Mouse (Mus musculus): Measurements from ENCODE around the gene Bcl9l. TPM values are rescaled to one million over a fixed set of nuclear protein-coding genes. Genes with fewer than 3 reads are reported as not detected.

Gene Bcl9l
- polyA plus RNA-seq, 1 experiment from 2014 or later: 12.6 TPM

GRCm38 (mm10) chr9:44539816-44540421 lies 57.3 kb downstream of the Bcl9l start:
- Histone ChIP-seq H3K4me1 (ENCODE audit: control insufficient read depth, insufficient read depth, low read length) (no peaks in the 10 kb centered on the region), H3K9me3 (ENCODE audit: control insufficient read depth, low read length) (no peaks in the 10 kb centered on the region), H3K4me2 (ENCODE audit: low read length) (no peak overlapping the region), H3K4me3 (replicated peaks; ENCODE audit: low read depth, low read length) (no peak overlapping the region), H3K36me3 (ENCODE audit: control insufficient read depth, insufficient read depth, low read length) (no peaks in the 10 kb centered on the region), H3K27ac (replicated peaks; ENCODE audit: low read depth, low read length) (no peak overlapping the region), H3K27me3 (ENCODE audit: control insufficient read depth, insufficient read depth, low read length) (no peaks in the 10 kb centered on the region), H3K9ac (replicated peaks; ENCODE audit: low read length) (no peak overlapping the region)
- 56% methylated on average over 2 of the region's 2 CpGs for WGBS
- no peak for DNase-seq
- ATAC-seq (ENCODE audit: low FRiP score, low TSS enrichment): no peak

GRCm38 (mm10) chr9:44540676-44541075 lies 58.1 kb downstream of the Bcl9l start:
- no peak overlapping the region for H3K4me2 ChIP-seq (ENCODE audit: low read length)

GRCm38 (mm10) chr9:44542364-44542763 lies 59.7 kb downstream of the Bcl9l start:
- no peak overlapping the region for H3K9ac ChIP-seq (replicated peaks; ENCODE audit: low read length)
- H3K4me2 ChIP-seq (ENCODE audit: low read length): no peak overlapping the region
- no peak overlapping the region for H3K4me3 ChIP-seq (replicated peaks; ENCODE audit: low read depth, low read length)
- H3K36me3 ChIP-seq (ENCODE audit: control insufficient read depth, insufficient read depth, low read length): no peaks in the 10 kb centered on the region
- no peak for DNase-seq
- H3K27ac ChIP-seq (replicated peaks; ENCODE audit: low read depth, low read length): no peak overlapping the region
- no peaks in the 10 kb centered on the region for H3K27me3 ChIP-seq (ENCODE audit: control insufficient read depth, insufficient read depth, low read length)
- H3K4me1 ChIP-seq (ENCODE audit: control insufficient read depth, insufficient read depth, low read length): no peaks in the 10 kb centered on the region
- no peak for ATAC-seq (ENCODE audit: low FRiP score, low TSS enrichment)
- WGBS: 88% methylated on average over 4 of the region's 4 CpGs
- no peaks in the 10 kb centered on the region for H3K9me3 ChIP-seq (ENCODE audit: control insufficient read depth, low read length)

More at GRCm38 (mm10) chr9:44540676-44541075, 58.1 kb downstream of the Bcl9l start:
- no peaks in the 10 kb centered on the region for H3K4me1 ChIP-seq (ENCODE audit: control insufficient read depth, insufficient read depth, low read length)
- H3K9me3 ChIP-seq (ENCODE audit: control insufficient read depth, low read length): no peaks in the 10 kb centered on the region
- ATAC-seq (ENCODE audit: low FRiP score, low TSS enrichment): no peak
- no peak overlapping the region for H3K9ac ChIP-seq (replicated peaks; ENCODE audit: low read length)
- no peaks in the 10 kb centered on the region for H3K36me3 ChIP-seq (ENCODE audit: control insufficient read depth, insufficient read depth, low read length)
- H3K27me3 ChIP-seq (ENCODE audit: control insufficient read depth, insufficient read depth, low read length): no peaks in the 10 kb centered on the region
- no peak overlapping the region for H3K27ac ChIP-seq (replicated peaks; ENCODE audit: low read depth, low read length)
- DNase-seq: no peak
- no peak overlapping the region for H3K4me3 ChIP-seq (replicated peaks; ENCODE audit: low read depth, low read length)
- 84% methylated on average over 3 of the region's 3 CpGs for WGBS

GRCm38 (mm10) chr9:44544986-44545385 lies 62.4 kb downstream of the Bcl9l start:
- Histone ChIP-seq H3K9ac (replicated peaks; ENCODE audit: low read length) (no peak overlapping the region), H3K9me3 (ENCODE audit: control insufficient read depth, low read length) (no peaks in the 10 kb centered on the region), H3K36me3 (ENCODE audit: control insufficient read depth, insufficient read depth, low read length) (no peaks in the 10 kb centered on the region), H3K27ac (replicated peaks; ENCODE audit: low read depth, low read length) (no peak overlapping the region), H3K27me3 (ENCODE audit: control insufficient read depth, insufficient read depth, low read length) (no peaks in the 10 kb centered on the region), H3K4me3 (replicated peaks; ENCODE audit: low read depth, low read length) (no peak overlapping the region), H3K4me1 (ENCODE audit: control insufficient read depth, insufficient read depth, low read length) (no peaks in the 10 kb centered on the region), H3K4me2 (ENCODE audit: low read length) (no peak overlapping the region)
- ATAC-seq (ENCODE audit: low FRiP score, low TSS enrichment) (no peak), DNase-seq (no peak)
- 80% methylated on average over 3 of the region's 3 CpGs for WGBS

GRCm38 (mm10) chr9:44548412-44549152 lies 66.0 kb downstream of the Bcl9l start:
- Histone ChIP-seq H3K4me1 (ENCODE audit: control insufficient read depth, insufficient read depth, low read length) (no peaks in the 10 kb centered on the region), H3K27ac (replicated peaks; ENCODE audit: low read depth, low read length) (no peak overlapping the region), H3K36me3 (ENCODE audit: control insufficient read depth, insufficient read depth, low read length) (no peaks in the 10 kb centered on the region), H3K9me3 (ENCODE audit: control insufficient read depth, low read length) (no peaks in the 10 kb centered on the region), H3K9ac (replicated peaks; ENCODE audit: low read length) (no peak overlapping the region), H3K27me3 (ENCODE audit: control insufficient read depth, insufficient read depth, low read length) (no peaks in the 10 kb centered on the region), H3K4me2 (ENCODE audit: low read length) (no peak overlapping the region), H3K4me3 (replicated peaks; ENCODE audit: low read depth, low read length) (no peak overlapping the region)
- WGBS: 93% methylated on average over 8 of the region's 8 CpGs
- ATAC-seq (ENCODE audit: low FRiP score, low TSS enrichment): no peak
- no peak for DNase-seq

- 86% methylated on average over 10 of the region's 10 CpGs for WGBS
- H3K4me3 ChIP-seq (replicated peaks; ENCODE audit: low read depth, low read length): no peak overlapping the region
- no peak overlapping the region for H3K4me2 ChIP-seq (ENCODE audit: low read length)
- no peak overlapping the region for H3K9ac ChIP-seq (replicated peaks; ENCODE audit: low read length)
- H3K27ac ChIP-seq (replicated peaks; ENCODE audit: low read depth, low read length): no peak overlapping the region
- no peaks in the 10 kb centered on the region for H3K4me1 ChIP-seq (ENCODE audit: control insufficient read depth, insufficient read depth, low read length)
- H3K36me3 ChIP-seq (ENCODE audit: control insufficient read depth, insufficient read depth, low read length): no peaks in the 10 kb centered on the region
- no peak for DNase-seq
- no peaks in the 10 kb centered on the region for H3K27me3 ChIP-seq (ENCODE audit: control insufficient read depth, insufficient read depth, low read length)
- H3K9me3 ChIP-seq (ENCODE audit: control insufficient read depth, low read length): no peaks in the 10 kb centered on the region
- no peak for ATAC-seq (ENCODE audit: low FRiP score, low TSS enrichment)
These were observed 68.5 kb downstream of the Bcl9l start for GRCm38 (mm10) chr9:44551138-44551537.

GRCm38 (mm10) chr9:44552161-44552560 lies 69.5 kb downstream of the Bcl9l start:
- 82% methylated on average over 8 of the region's 8 CpGs for WGBS
- Histone ChIP-seq H3K9me3 (ENCODE audit: control insufficient read depth, low read length) (no peaks in the 10 kb centered on the region), H3K4me3 (replicated peaks; ENCODE audit: low read depth, low read length) (no peak overlapping the region), H3K4me2 (ENCODE audit: low read length) (no peak overlapping the region), H3K36me3 (ENCODE audit: control insufficient read depth, insufficient read depth, low read length) (no peaks in the 10 kb centered on the region), H3K27ac (replicated peaks; ENCODE audit: low read depth, low read length) (no peak overlapping the region), H3K27me3 (ENCODE audit: control insufficient read depth, insufficient read depth, low read length) (no peaks in the 10 kb centered on the region), H3K4me1 (ENCODE audit: control insufficient read depth, insufficient read depth, low read length) (no peaks in the 10 kb centered on the region), H3K9ac (replicated peaks; ENCODE audit: low read length) (no peak overlapping the region)
- ATAC-seq (ENCODE audit: low FRiP score, low TSS enrichment) (no peak), DNase-seq (no peak)
